Mouse (Mus musculus): ENCODE results near the gene Faap20.

Gene Faap20

GRCm38 (mm10) chr4:155249648-155250351 is at the start of gene Faap20:
Gene Faap20, plus strand, starts transcription at chr4:155249802.
- DNase-seq = peak; percentile 91 to 96

- no peak for DNase-seq
Measured at GRCm38 (mm10) chr4:155200861-155201390, 48.7 kb upstream of the Faap20 start.

- DNase-seq = no peak
Measured at GRCm38 (mm10) chr4:155201764-155202163, 47.8 kb upstream of the Faap20 start.

DNA sequence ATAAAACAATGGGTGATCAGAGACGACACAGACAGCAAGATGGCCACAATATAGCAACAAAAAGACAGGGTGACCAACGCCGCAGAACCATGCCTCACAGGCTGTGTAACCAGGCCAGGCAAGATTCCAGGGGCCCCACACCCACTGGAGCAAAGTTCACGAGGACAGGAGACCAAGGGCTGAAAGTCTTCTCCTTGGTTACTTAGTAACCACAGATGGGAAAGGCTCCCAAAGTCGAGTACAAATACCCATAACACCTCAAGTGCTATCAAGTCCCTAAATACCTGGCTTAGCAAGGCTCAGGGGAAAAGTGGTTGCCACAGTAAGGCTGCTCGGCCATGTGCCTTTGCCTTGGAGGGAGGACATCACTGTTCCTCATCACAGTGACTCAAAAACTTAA is 43.7 kb upstream of the Faap20 start:
- peak; percentile 93 to 95 for DNase-seq

DNA sequence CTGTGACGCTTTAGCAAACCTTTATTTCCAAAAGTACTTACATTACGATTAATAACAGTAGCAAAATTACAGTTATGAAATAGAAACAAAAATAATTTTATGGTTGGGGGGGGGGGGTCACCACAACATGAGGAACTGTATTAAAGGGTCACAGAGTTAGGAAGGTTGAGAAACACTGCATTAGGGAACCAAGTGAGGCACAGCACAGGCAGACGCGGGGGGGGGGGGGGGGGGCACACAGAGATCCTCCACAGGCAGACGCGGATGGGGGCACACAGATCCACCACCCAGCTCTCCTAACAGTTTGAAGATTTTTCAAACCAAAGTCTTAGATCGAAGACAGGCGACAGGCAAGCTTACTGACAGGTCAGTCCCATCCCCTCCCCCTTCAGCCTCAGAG is 43.1 kb upstream of the Faap20 start:
- no peak for DNase-seq

GRCm38 (mm10) chr4:155207841-155208240 is 41.8 kb upstream of the Faap20 start:
- DNase-seq = peak in 1 of 2 experiments; percentile 67

GRCm38 (mm10) chr4:155208613-155209012 is 41.0 kb upstream of the Faap20 start:
- DNase-seq = no peak

- no peak for DNase-seq
Measured at GRCm38 (mm10) chr4:155209079-155209478, 40.5 kb upstream of the Faap20 start.

DNA sequence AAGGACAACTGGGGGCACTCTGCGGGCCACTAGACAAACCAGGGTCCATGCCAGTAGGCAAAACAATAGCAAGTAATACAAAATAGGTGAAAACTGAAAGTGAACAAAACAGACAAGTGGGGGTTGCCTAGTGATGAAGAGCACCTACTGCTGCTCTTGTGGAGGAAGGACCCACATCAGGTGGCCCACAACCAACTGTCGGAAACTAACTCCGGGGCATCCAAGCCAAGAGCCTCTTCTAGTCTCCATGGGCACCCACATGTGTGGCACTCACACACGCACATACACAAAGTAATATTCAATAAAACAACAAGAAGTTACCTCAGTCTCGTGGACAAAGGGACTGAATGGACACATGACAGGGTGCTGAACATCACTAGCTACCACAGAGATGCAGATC is 40.1 kb upstream of the Faap20 start:
- no peak for DNase-seq

- DNase-seq = no peak
Measured at GRCm38 (mm10) chr4:155213052-155213751, 36.4 kb upstream of the Faap20 start.

DNA sequence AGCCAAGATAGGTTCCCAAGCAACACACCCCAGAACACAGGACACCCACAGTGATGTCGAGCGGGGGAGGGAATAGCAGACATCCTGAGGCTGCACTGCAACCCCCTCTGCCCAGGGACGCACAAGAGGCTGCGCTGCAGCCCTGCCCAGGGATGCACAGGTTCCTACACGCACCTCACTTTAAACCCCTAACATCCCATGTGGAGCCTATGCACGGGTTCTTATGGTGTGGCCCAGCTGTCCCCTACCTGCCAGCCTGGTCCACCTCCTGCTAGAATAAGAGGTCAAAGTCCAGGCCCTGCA is 35.9 kb upstream of the Faap20 start:
- no peak for DNase-seq

GRCm38 (mm10) chr4:155214188-155214587 is 35.4 kb upstream of the Faap20 start:
- no peak for DNase-seq

DNA sequence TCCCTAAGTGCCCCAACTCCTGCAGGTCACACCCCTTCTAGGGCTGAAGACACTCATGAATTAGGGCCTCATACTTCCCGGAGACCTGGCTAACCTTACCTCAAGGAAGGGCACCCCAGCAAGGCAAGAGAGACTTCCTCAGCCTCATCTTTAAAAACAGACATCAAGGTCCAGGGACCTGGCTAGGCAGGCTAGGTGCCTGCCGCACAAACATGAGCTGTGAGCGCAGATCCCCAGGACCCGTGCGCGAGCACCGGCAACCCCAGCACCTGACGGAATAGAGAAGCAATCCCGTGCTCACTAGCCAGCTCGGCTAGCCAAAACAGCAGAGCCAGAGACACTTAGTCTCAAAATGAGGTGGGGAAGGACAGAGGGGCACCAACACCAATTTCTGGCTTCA is 34.8 kb upstream of the Faap20 start:
- no peak for DNase-seq

GRCm38 (mm10) chr4:155215203-155215602 is 34.4 kb upstream of the Faap20 start:
- DNase-seq = no peak

GRCm38 (mm10) chr4:155215773-155216630 is 33.6 kb upstream of the Faap20 start:
- peak; percentile 47 to 70 for DNase-seq

DNA sequence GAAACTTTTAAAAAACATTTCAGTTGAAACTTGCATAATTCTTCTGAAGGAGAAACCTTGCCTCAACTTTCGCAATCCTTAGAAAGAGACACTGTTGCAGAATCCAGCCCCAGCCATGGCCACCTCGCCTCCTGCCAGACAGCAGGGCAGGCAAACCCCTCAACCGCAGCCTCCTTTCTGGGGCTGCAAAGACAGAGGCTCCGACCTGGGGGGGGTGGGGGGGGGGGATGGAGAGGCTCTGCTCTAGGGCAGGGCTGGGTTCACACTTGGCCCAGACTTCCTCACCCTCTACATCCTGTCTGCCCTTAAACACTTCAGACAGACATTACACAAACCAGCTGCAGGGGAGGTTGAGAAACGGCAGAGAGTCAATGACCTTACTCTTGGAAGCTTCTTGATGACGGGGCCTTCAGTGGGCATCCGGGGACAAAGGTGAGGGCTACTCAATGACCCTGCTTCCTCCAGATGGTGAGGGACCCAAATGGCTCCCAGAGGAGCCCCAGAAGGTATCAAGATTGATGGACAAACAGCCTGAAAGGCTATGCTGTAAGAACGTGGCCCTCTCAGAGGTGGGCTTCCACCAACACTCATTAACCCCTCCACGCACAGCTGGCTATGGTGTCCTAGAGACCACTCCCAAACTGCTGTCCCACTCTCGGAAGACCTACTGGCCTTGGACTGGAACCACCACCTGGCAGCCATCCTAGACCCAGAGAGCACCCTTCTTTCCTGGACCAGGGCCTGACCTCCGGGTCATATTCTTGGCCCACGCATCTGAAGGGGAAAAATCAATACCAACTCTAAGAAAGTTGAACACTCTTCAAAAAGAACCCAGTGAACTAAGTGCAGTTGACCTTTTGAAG is 32.1 kb upstream of the Faap20 start:
- DNase-seq = peak; percentile 64 to 77

DNA sequence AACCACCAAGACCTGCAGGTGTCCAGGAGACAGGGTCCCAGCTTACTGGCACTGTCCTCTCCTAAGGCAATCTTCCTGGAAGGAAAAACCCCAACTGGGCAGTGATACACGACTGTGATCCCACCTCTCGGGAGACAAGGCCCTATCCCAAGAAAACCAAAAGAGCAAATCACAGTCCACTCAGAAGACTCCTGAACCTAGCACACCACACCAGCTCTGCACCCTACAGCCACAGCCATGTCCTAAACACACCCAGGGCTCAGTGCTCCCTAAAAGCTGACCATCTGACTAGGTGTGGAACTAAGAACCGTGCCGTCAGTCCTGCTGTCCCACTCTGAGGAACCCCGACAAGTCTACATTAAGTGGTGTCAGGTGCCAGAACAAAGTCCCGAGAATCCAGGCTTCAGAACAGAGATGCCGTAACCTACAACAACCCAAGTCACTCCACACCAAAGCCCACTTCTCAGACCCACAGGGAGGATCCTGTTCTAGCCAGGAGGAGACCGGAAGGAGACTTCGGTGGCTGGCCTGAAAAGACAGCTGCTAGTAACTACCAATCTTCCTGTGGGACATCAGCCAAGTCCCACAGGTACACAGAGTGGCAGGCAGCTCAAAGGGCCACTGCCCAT is 31.4 kb upstream of the Faap20 start:
- no peak for DNase-seq

DNA sequence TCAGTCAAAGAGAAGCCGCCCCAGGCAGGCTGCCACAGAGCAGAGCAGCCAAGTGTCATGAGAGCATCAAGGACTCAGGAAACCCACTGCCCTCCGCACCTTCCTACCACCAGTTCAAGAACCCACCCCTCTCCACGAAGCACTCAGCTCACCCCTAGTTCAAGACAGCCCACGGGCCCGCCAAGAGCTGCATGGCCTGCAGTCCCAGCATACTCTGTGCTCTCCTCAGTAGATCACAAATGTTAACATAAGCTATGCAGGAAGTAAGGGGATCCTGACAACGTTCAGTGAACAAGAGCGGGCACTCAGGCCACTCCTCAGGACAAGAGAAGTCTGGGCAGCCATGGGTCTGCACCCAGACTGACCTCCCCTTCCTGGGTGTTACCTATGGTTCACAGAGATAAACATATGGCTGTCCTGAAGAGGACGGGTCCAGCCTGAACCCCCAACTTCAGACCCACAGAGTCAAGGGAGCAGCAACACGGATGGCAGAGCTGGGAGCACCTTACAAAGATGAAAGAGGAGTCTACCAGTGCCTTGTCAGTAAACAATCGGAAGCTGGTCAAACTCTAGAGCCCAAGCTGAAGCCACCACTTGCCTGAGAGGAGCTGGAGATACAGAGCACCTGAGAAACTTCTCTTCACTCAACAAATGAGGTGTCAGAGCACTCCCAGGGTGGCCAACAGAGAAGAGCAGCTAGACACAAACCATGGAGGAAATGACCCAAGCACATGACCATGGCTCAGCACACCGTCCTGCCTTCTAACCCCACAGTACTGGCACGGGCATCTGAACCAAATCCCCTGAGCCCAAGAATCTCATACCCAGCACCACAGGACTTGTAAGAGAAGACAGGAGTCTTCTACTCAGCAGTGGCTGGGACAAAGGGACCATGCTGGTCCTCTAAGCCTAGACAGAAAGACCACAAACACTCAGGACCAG is 30.1 kb upstream of the Faap20 start:
- DNase-seq = peak in 1 of 2 experiments; percentile 64

GRCm38 (mm10) chr4:155220213-155221100 is 29.1 kb upstream of the Faap20 start:
- no peak for DNase-seq

GRCm38 (mm10) chr4:155221106-155221505 is 28.5 kb upstream of the Faap20 start:
- no peak for DNase-seq
